Mouse (Mus musculus) lung, adult 2 months (tissue): ENCODE data around the gene Cebpa. TPM values are rescaled to one million over a fixed set of nuclear protein-coding genes. Genes with fewer than 3 reads are reported as not detected.
A peak's percentile ranks its signal among the peaks of the same experiment; 100 is the strongest.

Experiments
- DNase-seq: peaks from one replicate; pipeline ENCODE4 v3.0.0; 2022
- H3K4me1 ChIP-seq: fragments of 200-500 bp; 2 replicates; pipeline ENCODE4 v1.6.1; 2011; ENCODE audit warnings: low read length; ENCODE audit not compliant: control insufficient read depth, insufficient read depth
- H3K4me3 ChIP-seq: fragments of 200-500 bp; replicated peaks from 2 replicates; pipeline ENCODE3; 2011; ENCODE audit warnings: low read depth, mild to moderate bottlenecking, control low read depth, low read length; ENCODE audit errors: extremely low read depth
- CTCF ChIP-seq: fragments of 200-500 bp; IDR thresholded peaks from 2 replicates; pipeline ENCODE4 v1.5.1; 2011; ENCODE audit warnings: mild to moderate bottlenecking, low read length, control low read depth; ENCODE audit not compliant: insufficient read depth
- POLR2A ChIP-seq: fragments of 200-500 bp; IDR thresholded peaks from 2 replicates; pipeline ENCODE4 v1.6.1; 2011; ENCODE audit warnings: low read depth, mild to moderate bottlenecking, control low read depth, low read length, borderline replicate concordance; ENCODE audit errors: extremely low read depth
- WGBS: fragments of 180-500 bp; shearing (Covaris S2); methylation state at CpG from one replicate; pipeline ENCODE4 v1.1.7; 2018; 5-methylcytosine and 5-hydroxymethylcytosine counted together
- polyA plus RNA-seq: library from polyadenylated mRNA; depleted of rRNA; stranded (reverse); fragments of >200 nt; gene quantifications from 2 replicates; pipeline ENCODE4 v1.2.3, GENCODE M21; 2012

Gene Cebpa
- polyA plus RNA-seq, 1 experiment, result 148 TPM

- no peak for DNase-seq
- WGBS, result 55% methylated on average over 4 of the region's 4 CpGs
- Histone ChIP-seq H3K4me3 (no peak overlapping the region), H3K4me1 (no peaks in the 10 kb centered on the region)
- TF ChIP-seq POLR2A (no peak), CTCF (no peak)
These were observed 20.3 kb upstream of the Cebpa start for GRCm38 (mm10) chr7:35098777-35099176.

GRCm38 (mm10) chr7:35099528-35099927 lies 19.6 kb upstream of the Cebpa start:
- TF ChIP-seq CTCF (no peak), POLR2A (no peak)
- DNase-seq, result no peak
- Histone ChIP-seq H3K4me1 (no peaks in the 10 kb centered on the region), H3K4me3 (no peak overlapping the region)
- whole genome bisulfite sequencing, result 68% methylated on average over 4 of the region's 4 CpGs

- WGBS, result 46% methylated on average over 7 of the region's 7 CpGs
- H3K4me1 ChIP-seq, result no peaks in the 10 kb centered on the region; the same call in 1 of the 2 replicates
- H3K4me3 ChIP-seq, result no peak overlapping the region
- TF ChIP-seq POLR2A (no peak), CTCF (no peak)
- DNase-seq, result no peak
These were observed 12.5 kb upstream of the Cebpa start for GRCm38 (mm10) chr7:35106614-35107013.

GRCm38 (mm10) chr7:35107630-35108029 lies 11.5 kb upstream of the Cebpa start:
- 11% methylated on average over 3 of the region's 3 CpGs for WGBS
- H3K4me1 ChIP-seq, result no peaks in the 10 kb centered on the region; the same call in 1 of the 2 replicates
- TF ChIP-seq CTCF, result no peak
- no peak for DNase-seq
- H3K4me3 ChIP-seq, result no peak overlapping the region

- WGBS, result 47% methylated on average over 2 of the region's 2 CpGs
- TF ChIP-seq POLR2A (no peak), CTCF (no peak)
These were observed 11.0 kb upstream of the Cebpa start for GRCm38 (mm10) chr7:35108046-35108445.

GRCm38 (mm10) chr7:35108663-35109062 lies 10.4 kb upstream of the Cebpa start:
- Histone ChIP-seq H3K4me3 (no peak overlapping the region), H3K4me1 (no peaks in the 10 kb centered on the region; the same call in none of the 2 replicates)
- 78% methylated on average over 6 of the region's 6 CpGs for WGBS
- TF ChIP-seq POLR2A (no peak), CTCF (no peak)
- no peak for DNase-seq

More at GRCm38 (mm10) chr7:35108046-35108445, 11.0 kb upstream of the Cebpa start:
- Histone ChIP-seq H3K4me3 (no peak overlapping the region), H3K4me1 (no peaks in the 10 kb centered on the region; the same call in 1 of the 2 replicates)
- no peak for DNase-seq

GRCm38 (mm10) chr7:35113136-35113535 lies 6.0 kb upstream of the Cebpa start:
- no peak for TF ChIP-seq CTCF
- no peak for TF ChIP-seq POLR2A
- 49% methylated on average over 4 of the region's 4 CpGs for WGBS
- H3K4me3 ChIP-seq, result no peak overlapping the region
- H3K4me1 ChIP-seq, result peaks cover 2% of the 10 kb centered on the region; the same call in 1 of the 2 replicates
- DNase-seq, result no peak

- TF ChIP-seq CTCF (no peak), POLR2A (no peak)
- no peak for DNase-seq
- H3K4me1 ChIP-seq, result peaks cover 2% of the 10 kb centered on the region; the same call in 1 of the 2 replicates
- 64% methylated on average over 5 of the region's 5 CpGs for WGBS
- H3K4me3 ChIP-seq, result no peak overlapping the region
These were observed 5.4 kb upstream of the Cebpa start for GRCm38 (mm10) chr7:35113721-35114120.

- Histone ChIP-seq H3K4me1 (peaks cover 2% of the 10 kb centered on the region; the same call in 1 of the 2 replicates), H3K4me3 (no peak overlapping the region)
- DNase-seq, result no peak
- 53% methylated on average over 3 of the region's 3 CpGs for WGBS
- no peak for TF ChIP-seq POLR2A
These were observed 2.6 kb upstream of the Cebpa start for GRCm38 (mm10) chr7:35116524-35116923.

GRCm38 (mm10) chr7:35117052-35117451 lies 2.0 kb upstream of the Cebpa start:
- DNase-seq, result no peak
- WGBS, result 59% methylated on average over 5 of the region's 5 CpGs
- TF ChIP-seq POLR2A, result 0 out of 2 replicates have a peak, but pooled peaks have one; percentile 23
- no peak for TF ChIP-seq CTCF
- Histone ChIP-seq H3K4me1 (peaks cover 2% of the 10 kb centered on the region; the same call in 1 of the 2 replicates), H3K4me3 (no peak overlapping the region)

GRCm38 (mm10) chr7:35117761-35118098 lies 1.4 kb upstream of the Cebpa start:
- TF ChIP-seq CTCF (no peak), POLR2A (no peak)
- peaks cover 2% of the 10 kb centered on the region; the same call in 1 of the 2 replicates for H3K4me1 ChIP-seq
- DNase-seq, result no peak
- peak overlapping the region; percentile 91 for H3K4me3 ChIP-seq
- WGBS, result 2% methylated on average over 25 of the region's 25 CpGs
